Mouse (Mus musculus) thymus, adult 2 months (tissue): ENCODE data around the gene Adgre5.

Experiments used
- CTCF ChIP-seq: fragments of 200-500 bp; IDR thresholded peaks from 2 replicates; pipeline ENCODE4 v1.5.1; 2012; ENCODE audit warnings: mild to moderate bottlenecking, control low read depth, low read length, moderate library complexity, borderline replicate concordance; ENCODE audit not compliant: control insufficient read depth, poor library complexity, insufficient read depth; ENCODE audit errors: extremely low read depth
- POLR2A ChIP-seq: fragments of 200-500 bp; IDR thresholded peaks from 2 replicates; pipeline ENCODE4 v1.6.1; 2012; ENCODE audit warnings: mild to moderate bottlenecking, low read length, control low read depth, moderate library complexity; ENCODE audit not compliant: control insufficient read depth, poor library complexity, insufficient read depth; ENCODE audit errors: extremely low read depth

- no peak for TF ChIP-seq CTCF
- no peak for TF ChIP-seq POLR2A
Observed at GRCm38 (mm10) chr8:83723447-83724083, 17.6 kb downstream of the Adgre5 start.
